Mouse (Mus musculus) intestine, embryonic 16.5 days (tissue): ENCODE data around the gene Pick1. TPM values are rescaled to one million over a fixed set of nuclear protein-coding genes. Genes with fewer than 3 reads are reported as not detected.

Experiments used
- ATAC-seq: fragments of 200-750 bp; cut with Nextera tagmentation; 2 replicates; pipeline ENCODE4 v1.8.0; 2017; ENCODE audit warnings: moderate TSS enrichment, moderate library complexity
- H3K27ac ChIP-seq: fragments of 300-500 bp; sonication (generic); 2 replicates; pipeline ENCODE4 v1.5.1; 2014; ENCODE audit warnings: mild to moderate bottlenecking, low read length
- H3K27me3 ChIP-seq: fragments of 300-500 bp; sonication (generic); replicated peaks from 2 replicates; pipeline ENCODE4 v1.6.1; 2014; ENCODE audit warnings: low read length, control low read depth, mixed read lengths; ENCODE audit not compliant: control insufficient read depth, insufficient read depth
- H3K36me3 ChIP-seq: fragments of 300-500 bp; sonication (generic); 2 replicates; pipeline ENCODE4 v1.6.1; 2014; ENCODE audit warnings: low read length, control low read depth; ENCODE audit not compliant: control insufficient read depth, insufficient read depth
- H3K4me1 ChIP-seq: fragments of 300-500 bp; sonication (generic); 2 replicates; pipeline ENCODE4 v1.6.1; 2014; ENCODE audit warnings: low read length, control low read depth, mixed read lengths; ENCODE audit not compliant: control insufficient read depth, insufficient read depth
- H3K4me2 ChIP-seq: fragments of 300-500 bp; sonication (generic); 2 replicates; pipeline ENCODE4 v1.6.1; 2014; ENCODE audit warnings: low read depth, low read length, control low read depth
- H3K4me3 ChIP-seq: fragments of 300-500 bp; sonication (generic); 2 replicates; pipeline ENCODE4 v1.5.1; 2014; ENCODE audit warnings: mild to moderate bottlenecking, low read length
- H3K9ac ChIP-seq: fragments of 300-500 bp; sonication (generic); 2 replicates; pipeline ENCODE4 v1.6.1; 2014; ENCODE audit warnings: low read depth, low read length
- H3K9me3 ChIP-seq: fragments of 300-500 bp; sonication (generic); 2 replicates; pipeline ENCODE4 v1.6.1; 2016; ENCODE audit warnings: low read length, control low read depth; ENCODE audit not compliant: control insufficient read depth
- WGBS: fragments of 180-500 bp; shearing (Covaris S2); extraction: QIAGEN DNeasy Blood & Tissue Kit; methylation state at CpG from one replicate; pipeline ENCODE4 v1.1.7; 2014; 5-methylcytosine and 5-hydroxymethylcytosine counted together
- polyA plus RNA-seq: library from polyadenylated mRNA; unstranded; fragments of >200 nt; fragmentation: Nextera tagmentation; extraction: Ambion mirVana; gene quantifications from 2 replicates; pipeline ENCODE4 v1.2.1, GENCODE M21; 2015

Pick1 gene
- polyA plus RNA-seq, 1 experiment from 2014 or later, result 56.2 TPM

- peaks cover 4% of the 10 kb centered on the region for H3K4me1 ChIP-seq
- no peaks in the 10 kb centered on the region for H3K36me3 ChIP-seq
- H3K9me3 ChIP-seq, result no peaks in the 10 kb centered on the region
- no peak for ATAC-seq
- 0 out of 2 replicates have a peak, but pooled peaks cover 2% of the 10 kb centered on the region for H3K27me3 ChIP-seq
- no peak overlapping the region for H3K4me3 ChIP-seq
- H3K4me2 ChIP-seq, result no peak overlapping the region
- 93% methylated on average over 12 of the region's 12 CpGs for WGBS
- no peak overlapping the region for H3K9ac ChIP-seq
- no peak overlapping the region for H3K27ac ChIP-seq
Measured at GRCm38 (mm10) chr15:79199390-79199976, 29.5 kb upstream of the Pick1 start.

- Histone ChIP-seq H3K9ac (no peak overlapping the region), H3K27ac (no peak overlapping the region; the same call in 1 of the 2 replicates), H3K9me3 (no peaks in the 10 kb centered on the region), H3K4me3 (no peak overlapping the region), H3K4me2 (no peak overlapping the region), H3K36me3 (no peaks in the 10 kb centered on the region), H3K27me3 (0 out of 2 replicates have a peak, but pooled peaks cover 2% of the 10 kb centered on the region), H3K4me1 (peaks cover 4% of the 10 kb centered on the region)
- WGBS, result 29% methylated on average over 13 of the region's 13 CpGs
- ATAC-seq, result peak; percentile 33; the same call in 1 of the 2 replicates
Measured at GRCm38 (mm10) chr15:79201491-79202150, 27.4 kb upstream of the Pick1 start.

GRCm38 (mm10) chr15:79202575-79202974 is 26.4 kb upstream of the Pick1 start:
- Histone ChIP-seq H3K9ac (no peak overlapping the region), H3K36me3 (no peaks in the 10 kb centered on the region), H3K9me3 (no peaks in the 10 kb centered on the region), H3K27ac (no peak overlapping the region), H3K27me3 (0 out of 2 replicates have a peak, but pooled peaks cover 2% of the 10 kb centered on the region), H3K4me3 (no peak overlapping the region), H3K4me1 (peaks cover 4% of the 10 kb centered on the region), H3K4me2 (no peak overlapping the region)
- 23% methylated on average over 10 of the region's 10 CpGs for WGBS
- ATAC-seq, result no peak

- whole genome bisulfite sequencing, result 75% methylated on average over 6 of the region's 6 CpGs
Measured at GRCm38 (mm10) chr15:79208211-79208610, 20.8 kb upstream of the Pick1 start.

GRCm38 (mm10) chr15:79208758-79209439 is 20.1 kb upstream of the Pick1 start:
- H3K9me3 ChIP-seq, result no peaks in the 10 kb centered on the region
- H3K4me2 ChIP-seq, result no peak overlapping the region
- H3K27ac ChIP-seq, result no peak overlapping the region
- no peaks in the 10 kb centered on the region for H3K27me3 ChIP-seq
- ATAC-seq, result no peak
- WGBS, result 70% methylated on average over 27 of the region's 27 CpGs
- no peak overlapping the region for H3K4me3 ChIP-seq
- no peak overlapping the region for H3K9ac ChIP-seq
- no peaks in the 10 kb centered on the region for H3K36me3 ChIP-seq
- no peaks in the 10 kb centered on the region for H3K4me1 ChIP-seq

More at GRCm38 (mm10) chr15:79208211-79208610, 20.8 kb upstream of the Pick1 start:
- Histone ChIP-seq H3K4me1 (no peaks in the 10 kb centered on the region), H3K4me2 (no peak overlapping the region), H3K27ac (no peak overlapping the region), H3K9me3 (no peaks in the 10 kb centered on the region), H3K27me3 (no peaks in the 10 kb centered on the region), H3K4me3 (no peak overlapping the region), H3K36me3 (no peaks in the 10 kb centered on the region), H3K9ac (no peak overlapping the region)
- ATAC-seq, result no peak

GRCm38 (mm10) chr15:79210357-79210756 is 18.6 kb upstream of the Pick1 start:
- Histone ChIP-seq H3K27ac (no peak overlapping the region), H3K9ac (no peak overlapping the region), H3K9me3 (no peaks in the 10 kb centered on the region), H3K36me3 (no peaks in the 10 kb centered on the region), H3K4me1 (no peaks in the 10 kb centered on the region), H3K4me2 (no peak overlapping the region), H3K4me3 (no peak overlapping the region), H3K27me3 (no peaks in the 10 kb centered on the region; the same call in 1 of the 2 replicates)
- no peak for ATAC-seq
- WGBS, result 65% methylated on average over 2 of the region's 2 CpGs

GRCm38 (mm10) chr15:79212750-79213446 is 16.1 kb upstream of the Pick1 start:
- H3K4me2 ChIP-seq, result no peak overlapping the region
- H3K36me3 ChIP-seq, result no peaks in the 10 kb centered on the region
- no peaks in the 10 kb centered on the region for H3K4me1 ChIP-seq
- H3K27me3 ChIP-seq, result no peaks in the 10 kb centered on the region; the same call in 1 of the 2 replicates
- H3K4me3 ChIP-seq, result no peak overlapping the region
- 88% methylated on average over 26 of the region's 26 CpGs for WGBS
- H3K27ac ChIP-seq, result peak overlapping the region; percentile 37; the same call in 1 of the 2 replicates
- ATAC-seq, result peak; percentile 46
- no peaks in the 10 kb centered on the region for H3K9me3 ChIP-seq
- H3K9ac ChIP-seq, result no peak overlapping the region

- no peak for ATAC-seq
- Histone ChIP-seq H3K4me3 (no peak overlapping the region), H3K9me3 (no peaks in the 10 kb centered on the region), H3K4me1 (no peaks in the 10 kb centered on the region), H3K27me3 (no peaks in the 10 kb centered on the region; the same call in 1 of the 2 replicates), H3K27ac (peak overlapping the region; percentile 37; the same call in 1 of the 2 replicates), H3K36me3 (no peaks in the 10 kb centered on the region), H3K4me2 (no peak overlapping the region), H3K9ac (no peak overlapping the region)
- WGBS, result 77% methylated on average over 6 of the region's 6 CpGs
Measured at GRCm38 (mm10) chr15:79213591-79213990, 15.4 kb upstream of the Pick1 start.

GRCm38 (mm10) chr15:79216191-79216590 is 12.8 kb upstream of the Pick1 start:
- no peaks in the 10 kb centered on the region; the same call in 1 of the 2 replicates for H3K27me3 ChIP-seq
- H3K27ac ChIP-seq, result no peak overlapping the region
- H3K4me2 ChIP-seq, result no peak overlapping the region
- no peak overlapping the region for H3K4me3 ChIP-seq
- no peak for ATAC-seq
- H3K9ac ChIP-seq, result no peak overlapping the region
- whole genome bisulfite sequencing, result 68% methylated on average over 3 of the region's 3 CpGs
- H3K4me1 ChIP-seq, result no peaks in the 10 kb centered on the region
- no peaks in the 10 kb centered on the region for H3K9me3 ChIP-seq
- no peaks in the 10 kb centered on the region for H3K36me3 ChIP-seq
